Mouse (Mus musculus) T-cell, adult 2 months (primary cell): ENCODE measurements around the gene Tnrc6a.

ENCODE experiments used
- DNase-seq: peaks from one replicate; pipeline ENCODE4 v3.0.0; 2022; ENCODE audit warnings: low spot score

Tnrc6a gene

GRCm38 (mm10) chr7:123189762-123190161 is 66.1 kb downstream of the Tnrc6a start:
- no peak for DNase-seq

- no peak for DNase-seq
These were observed 68.0 kb downstream of the Tnrc6a start for GRCm38 (mm10) chr7:123191731-123192130.

- DNase-seq = no peak
These were observed 69.5 kb downstream of the Tnrc6a start for GRCm38 (mm10) chr7:123193201-123193600.

GRCm38 (mm10) chr7:123194696-123195095 is 71.0 kb downstream of the Tnrc6a start:
- DNase-seq = no peak

- DNase-seq = no peak
These were observed 72.7 kb downstream of the Tnrc6a start for GRCm38 (mm10) chr7:123196432-123196831.

- no peak for DNase-seq
These were observed 75.0 kb downstream of the Tnrc6a start for GRCm38 (mm10) chr7:123198695-123199094.

- DNase-seq = no peak
These were observed 75.5 kb downstream of the Tnrc6a start for GRCm38 (mm10) chr7:123199151-123199550.

- DNase-seq = no peak
These were observed 76.0 kb downstream of the Tnrc6a start for GRCm38 (mm10) chr7:123199656-123200206.

GRCm38 (mm10) chr7:123200722-123201121 is 77.0 kb downstream of the Tnrc6a start:
- DNase-seq = no peak

GRCm38 (mm10) chr7:123205261-123205660 is 81.6 kb downstream of the Tnrc6a start:
- DNase-seq = peak; percentile 22

GRCm38 (mm10) chr7:123207561-123207960 is 83.9 kb downstream of the Tnrc6a start:
- no peak for DNase-seq

- DNase-seq = no peak
These were observed 86.2 kb downstream of the Tnrc6a start for GRCm38 (mm10) chr7:123209864-123210263.

GRCm38 (mm10) chr7:123211461-123211860 is 87.8 kb downstream of the Tnrc6a start:
- no peak for DNase-seq

GRCm38 (mm10) chr7:123212316-123212715 is 88.6 kb downstream of the Tnrc6a start:
- no peak for DNase-seq

GRCm38 (mm10) chr7:123214365-123215075 is 90.8 kb downstream of the Tnrc6a start, which contains the start of gene Slc5a11:
Gene Slc5a11 (plus strand): TSS chr7:123214780.
- DNase-seq = no peak

GRCm38 (mm10) chr7:123215138-123215537 is 91.5 kb downstream of the Tnrc6a start:
- DNase-seq = no peak

GRCm38 (mm10) chr7:123217448-123218354 is 94.0 kb downstream of the Tnrc6a start:
- no peak for DNase-seq

GRCm38 (mm10) chr7:123218620-123219019 is 94.9 kb downstream of the Tnrc6a start:
- DNase-seq = no peak

- DNase-seq = no peak
These were observed 96.3 kb downstream of the Tnrc6a start for GRCm38 (mm10) chr7:123219781-123220632.

- no peak for DNase-seq
These were observed 96.9 kb downstream of the Tnrc6a start for GRCm38 (mm10) chr7:123220633-123220942.

- no peak for DNase-seq
These were observed 100.4 kb downstream of the Tnrc6a start for GRCm38 (mm10) chr7:123224076-123224475.

GRCm38 (mm10) chr7:123225159-123225558 is 101.5 kb downstream of the Tnrc6a start:
- DNase-seq = no peak
